Mouse (Mus musculus) gastrocnemius, postnatal 25 days (tissue): Measurements from ENCODE around the gene Olfr1499. TPM values are rescaled to one million over a fixed set of nuclear protein-coding genes. Genes with fewer than 3 reads are reported as not detected.
"Not testable (repeated sequence)": the region's sequence is repeated elsewhere in the genome, so short reads cannot be mapped to it uniquely, and the experiment has no call there.

Experiments used
- DNase-seq: peaks from one replicate; pipeline ENCODE4 v3.0.0; 2022
- long read RNA-seq, 2 experiments: library from polyadenylated mRNA; stranded (forward); transcript quantifications; one replicate each; pipeline ENCODE4 v2.0.0; 2021
- total RNA-seq, 2 experiments: library from RNA; stranded (reverse); gene quantifications; 1 replicate in 1 of 2; 2 replicates in 1 of 2; pipeline ENCODE4 v1.2.3; 2021

The Olfr1499 gene
- total RNA-seq, result not detected
- long read RNA-seq, experiment 1, result 0 reads
- long read RNA-seq, experiment 2, result 0 reads

DNA sequence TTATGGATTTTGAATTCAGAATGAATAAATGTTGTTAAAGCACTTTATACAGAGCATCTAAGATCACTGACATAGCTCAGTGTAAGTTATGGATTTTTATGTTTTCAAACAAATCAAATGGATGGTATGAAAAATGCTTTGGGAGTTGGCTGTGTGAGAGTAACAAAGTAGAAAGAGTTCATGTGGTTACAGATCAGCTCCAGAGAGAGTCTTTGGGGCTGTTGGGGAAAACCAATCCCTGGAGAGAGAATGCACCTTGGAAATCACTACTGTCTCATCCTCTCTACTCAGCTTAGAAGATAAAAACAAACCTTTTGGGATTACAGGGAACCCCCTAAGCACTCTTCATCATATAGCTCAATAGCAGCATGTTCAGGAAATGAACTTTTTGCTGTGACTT, at the start of gene Olfr1499:
Gene Olfr1499 (minus strand): TSS at position 101 of the 400 bp plus-strand sequence.
- DNase-seq, result no peak

DNA sequence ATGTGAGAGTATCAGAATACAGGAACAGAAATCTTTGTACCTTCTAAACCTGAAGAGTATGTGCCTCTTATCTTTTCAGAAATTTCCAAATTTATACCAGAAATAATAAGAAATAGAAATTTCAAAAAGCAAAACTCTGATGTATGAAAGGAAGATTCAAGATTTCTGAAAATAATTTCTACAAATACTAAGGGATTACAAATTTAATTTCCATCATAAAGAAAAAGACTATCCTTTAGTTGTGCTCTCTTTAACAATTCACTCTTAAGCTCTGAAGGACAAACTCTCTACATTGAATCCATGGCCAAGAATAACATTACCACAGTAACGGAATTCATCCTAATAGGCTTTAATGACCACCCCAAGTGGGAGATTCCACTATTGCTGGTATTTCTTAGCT, 42.2 kb upstream of the Olfr1499 start, which contains the start of gene Olfr1502:
Gene Olfr1502 (plus strand): TSS at position 301 of the 400 bp plus-strand sequence.
- DNase-seq, result no peak

DNA sequence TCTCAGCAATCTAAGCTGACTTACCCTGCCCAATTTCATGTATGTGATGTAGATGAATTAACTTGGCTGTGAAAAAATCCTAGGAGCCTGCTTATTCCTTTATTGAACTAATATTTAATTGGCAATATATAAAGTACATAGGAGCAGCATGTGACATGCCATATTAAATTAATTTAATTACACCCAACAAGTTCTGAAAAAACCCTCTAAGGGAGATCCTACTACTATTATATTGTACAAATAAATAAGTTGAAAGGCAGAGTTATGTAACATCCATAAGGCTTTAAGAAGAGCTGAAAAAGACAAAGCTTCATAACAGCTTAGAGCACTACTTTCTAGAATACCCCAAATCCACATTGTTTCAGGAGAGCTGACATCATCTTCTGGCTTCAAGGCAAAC, 31.3 kb upstream of the Olfr1499 start, which contains the start of gene Olfr1501:
Gene Olfr1501 (minus strand): TSS at position 101 of the 400 bp plus-strand sequence.
- not testable (repeated sequence) for DNase-seq

DNA sequence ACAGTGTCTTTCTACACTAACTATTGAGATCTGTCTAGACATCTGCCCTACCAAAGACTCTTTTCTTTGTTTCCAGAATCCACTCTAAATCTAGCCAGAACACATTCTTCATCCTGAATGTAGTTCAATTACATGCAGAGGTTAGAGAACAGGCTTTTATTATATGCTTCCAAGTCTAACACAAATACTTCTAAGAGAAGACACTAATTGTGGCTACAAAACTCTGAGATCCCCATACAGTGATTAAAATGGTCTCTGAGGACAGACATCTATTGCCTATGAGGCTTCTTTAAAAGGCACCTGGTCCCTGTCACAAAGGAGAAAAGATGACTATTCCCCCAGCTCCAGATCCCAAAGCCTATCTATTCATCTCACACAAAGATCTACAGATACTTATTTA, 11.1 kb upstream of the Olfr1499 start, which contains the start of gene Olfr1500:
Gene Olfr1500 (minus strand): TSS at position 101 of the 400 bp plus-strand sequence.
- no peak for DNase-seq

DNA sequence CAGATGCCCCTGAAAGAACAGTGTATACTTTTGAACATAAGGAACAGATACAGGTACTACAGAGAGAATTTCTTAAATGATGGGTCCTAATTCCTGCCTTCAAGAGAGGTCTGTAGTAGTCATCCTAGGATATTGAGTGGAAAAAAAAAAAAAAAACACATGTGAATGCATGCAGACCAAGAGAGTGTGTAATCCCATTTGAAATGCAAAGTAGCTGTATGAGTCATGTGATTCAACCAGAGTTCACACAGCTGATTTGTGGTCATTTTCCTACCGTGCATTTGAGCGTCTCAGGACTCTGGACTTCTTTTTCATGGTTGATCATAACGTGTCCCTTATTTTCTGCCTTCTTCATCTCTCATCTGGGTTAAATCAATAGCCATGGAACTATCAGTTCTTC, 9.2 kb upstream of the Olfr1499 start:
- no peak for DNase-seq

DNA sequence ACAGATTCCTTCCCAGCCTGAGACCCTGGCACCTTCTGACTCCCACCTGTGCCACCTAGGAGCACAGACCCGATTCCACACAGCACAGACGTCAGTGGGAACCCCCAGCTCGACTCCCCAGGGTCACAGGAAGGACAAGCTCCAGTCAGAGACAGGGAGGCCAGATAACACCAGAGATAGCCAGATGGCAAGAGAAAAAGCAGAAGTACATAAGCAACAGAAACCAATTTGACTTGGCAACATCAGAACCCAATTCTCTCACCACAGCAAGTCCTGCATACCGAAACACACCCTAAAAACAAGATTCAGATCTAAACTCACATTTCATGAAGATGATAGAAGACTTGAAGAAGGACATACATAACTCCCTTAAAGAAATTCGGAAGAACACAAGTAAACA, 1.6 kb upstream of the Olfr1499 start:
- DNase-seq, result no peak

DNA sequence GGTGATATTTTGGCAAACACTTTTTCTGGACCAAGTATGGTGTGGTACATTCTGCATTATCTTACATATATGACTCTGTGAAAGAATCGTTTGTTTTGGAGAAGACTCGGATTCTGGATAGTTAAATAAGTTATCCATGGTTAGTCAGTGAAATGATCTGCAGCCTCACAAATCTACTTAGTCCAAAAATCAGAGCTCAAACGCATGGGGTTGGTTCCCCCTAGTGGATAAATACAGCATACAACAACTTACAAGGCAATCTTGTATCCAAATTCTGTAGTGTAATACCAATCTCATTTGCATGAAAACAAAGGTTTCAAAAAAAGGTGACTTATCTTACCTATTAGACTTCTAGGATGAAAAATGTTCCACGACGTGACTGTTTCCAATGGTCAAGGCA, 420 bp downstream of the Olfr1499 start:
- no peak for DNase-seq

DNA sequence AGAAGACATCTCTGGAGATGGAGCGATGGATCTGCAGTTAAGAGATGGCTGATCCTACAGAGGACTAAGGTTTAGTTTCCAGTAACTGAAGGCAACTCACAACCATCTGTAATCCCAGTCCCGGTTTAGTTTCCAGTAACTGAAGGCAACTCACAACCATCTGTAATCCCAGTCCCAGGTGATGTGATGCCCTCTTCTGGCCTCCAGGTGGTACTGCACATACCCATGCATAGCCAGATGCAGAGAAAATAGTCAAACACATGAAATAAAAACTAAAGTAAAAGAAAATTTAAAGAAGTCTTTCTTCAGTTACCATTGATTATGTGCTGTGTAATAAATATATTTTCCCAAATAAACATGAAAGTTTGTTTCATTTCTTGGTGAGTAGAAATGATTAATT, 6.4 kb downstream of the Olfr1499 start:
- DNase-seq, result no peak

DNA sequence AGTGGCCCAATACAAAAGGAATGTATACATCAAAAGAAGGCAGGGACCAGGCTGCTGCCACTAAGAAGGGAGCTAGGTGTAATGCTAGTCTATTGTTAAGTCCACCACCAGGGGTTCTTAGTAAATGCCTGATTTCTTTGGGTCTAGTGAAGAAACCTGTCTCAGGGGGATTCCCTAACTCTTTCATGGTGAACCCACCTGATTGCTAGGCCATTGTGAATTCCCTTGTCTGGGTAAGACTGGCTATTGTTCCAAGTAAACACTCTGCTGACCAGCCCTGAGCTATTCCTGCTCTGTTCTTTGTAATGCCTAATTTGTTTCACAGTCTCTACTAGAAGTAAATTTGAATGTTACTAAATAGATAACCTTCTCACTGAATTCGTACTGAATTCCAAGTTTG, 13.8 kb downstream of the Olfr1499 start:
- not testable (repeated sequence) for DNase-seq

DNA sequence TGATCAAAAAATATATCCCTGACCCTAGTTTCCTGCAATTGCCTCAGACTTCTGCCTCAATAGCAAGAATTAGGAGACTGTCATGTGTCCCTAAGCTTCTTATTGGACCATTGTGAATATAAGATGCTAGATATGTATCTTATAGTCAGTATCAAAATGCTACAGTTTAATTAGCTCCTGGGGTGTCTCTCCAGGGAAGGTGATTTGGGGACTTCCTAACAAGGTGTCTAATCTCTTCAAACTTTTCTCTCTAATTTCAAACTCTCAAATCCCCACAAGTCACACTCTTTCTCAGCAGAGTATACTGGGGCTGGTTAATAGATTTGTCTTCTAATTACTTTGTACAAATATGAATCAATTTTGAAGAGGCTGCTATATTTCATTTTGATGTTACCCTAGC, 21.1 kb downstream of the Olfr1499 start, which contains the start of gene Olfr1497:
Gene Olfr1497 (minus strand): TSS at position 101 of the 400 bp plus-strand sequence.
- DNase-seq, result no peak

DNA sequence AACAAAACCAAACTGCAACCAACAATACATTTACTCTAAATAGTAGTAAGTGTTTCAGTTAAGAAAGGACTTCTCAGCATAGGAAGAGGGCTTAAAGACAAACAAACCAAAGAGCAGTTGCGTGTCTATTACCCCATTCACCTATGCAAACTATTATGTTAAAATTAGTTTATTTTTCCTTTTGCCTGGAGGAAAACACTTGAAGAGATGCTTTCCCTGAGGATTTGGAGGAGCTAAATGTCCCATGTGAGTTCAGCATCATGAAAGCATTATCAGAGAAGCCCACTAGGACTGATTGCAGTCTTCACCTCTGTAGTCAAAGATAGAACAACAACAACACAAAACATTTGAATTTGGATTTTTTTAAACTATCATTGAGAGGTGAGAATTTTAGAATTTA, 41.7 kb downstream of the Olfr1499 start, which contains the start of gene Olfr1496:
Gene Olfr1496 (plus strand): TSS at position 301 of the 400 bp plus-strand sequence.
- no peak for DNase-seq

DNA sequence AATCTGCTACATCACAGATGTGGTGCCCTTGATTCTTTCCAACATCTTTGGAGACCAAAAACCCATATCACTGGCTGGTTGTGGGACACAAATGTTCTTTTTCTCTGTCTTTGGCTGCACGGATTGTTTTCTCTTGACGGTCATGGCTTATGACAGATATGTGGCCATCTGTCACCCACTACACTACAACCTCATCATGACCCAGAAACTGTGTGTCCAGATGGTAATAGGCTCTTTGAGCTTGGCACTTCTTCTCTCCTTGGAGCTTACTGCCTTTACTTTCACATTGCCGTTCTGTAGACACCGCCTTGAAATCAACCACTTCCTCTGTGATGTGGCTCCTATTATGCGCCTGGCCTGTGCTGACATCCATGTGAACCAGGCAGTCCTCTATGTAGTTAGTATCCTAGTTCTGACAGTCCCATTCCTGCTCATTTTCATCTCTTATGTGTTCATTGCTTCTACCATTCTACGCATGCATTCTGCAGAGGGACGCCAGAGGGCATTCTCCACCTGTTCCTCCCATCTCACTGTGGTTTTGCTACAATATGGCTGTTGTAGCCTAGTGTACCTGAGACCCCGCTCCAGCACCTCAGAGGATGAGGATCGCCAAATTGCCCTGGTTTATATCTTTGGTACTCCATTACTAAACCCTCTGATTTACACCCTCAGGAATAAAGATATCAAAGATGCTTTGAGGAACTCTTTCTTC, 50.5 kb downstream of the Olfr1499 start:
- DNase-seq, result no peak

DNA sequence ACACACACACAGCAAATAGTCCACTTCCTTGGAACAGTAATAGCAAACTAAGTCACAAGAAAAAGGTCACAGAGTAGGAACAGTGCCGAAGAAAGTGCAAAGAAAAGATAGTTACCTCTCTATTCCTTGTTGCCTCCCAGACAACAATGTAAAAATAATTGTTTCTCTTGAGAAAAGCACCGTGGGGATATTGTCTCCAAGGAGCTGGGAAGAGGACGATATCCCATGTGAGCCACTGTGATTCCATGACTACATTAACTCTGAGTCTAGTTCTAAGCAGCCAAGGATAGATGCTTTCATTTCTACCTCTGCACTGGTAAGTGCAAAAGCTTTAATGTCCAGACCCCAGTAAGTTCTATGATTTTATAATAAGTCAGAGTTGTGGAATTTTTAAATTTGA, 54.9 kb downstream of the Olfr1499 start, which contains the start of gene Olfr1495:
Gene Olfr1495 (plus strand): TSS at position 301 of the 400 bp plus-strand sequence.
- no peak for DNase-seq

Other genes with a start within 250 kb of the Olfr1499 start
- gene Olfr1484, start 235.9 kb downstream of the Olfr1499 start, total RNA-seq, result not detected
- gene Olfr1487, start 202.1 kb downstream of the Olfr1499 start, total RNA-seq, result not detected
- gene Olfr1489, start 187.8 kb downstream of the Olfr1499 start, total RNA-seq, result not detected
- gene Olfr1490, start 168.4 kb downstream of the Olfr1499 start, total RNA-seq, result not detected
- not detected for gene Olfr1491, start 122.2 kb downstream of the Olfr1499 start, total RNA-seq
- gene Olfr1493-ps1, start 96.2 kb downstream of the Olfr1499 start, total RNA-seq, result not detected
- gene Olfr1494, start 79.7 kb downstream of the Olfr1499 start, total RNA-seq, result not detected
- not detected for gene Olfr1495, start 54.8 kb downstream of the Olfr1499 start, total RNA-seq
- gene Olfr1496, start 41.6 kb downstream of the Olfr1499 start, total RNA-seq, result not detected
- gene Olfr1497, start 21.2 kb downstream of the Olfr1499 start, total RNA-seq, result not detected
- gene Olfr1500, start 11.0 kb upstream of the Olfr1499 start, total RNA-seq, result not detected
- not detected for gene Olfr1501, start 31.2 kb upstream of the Olfr1499 start, total RNA-seq
- gene Olfr1502, start 42.3 kb upstream of the Olfr1499 start, total RNA-seq, result not detected
- not detected for gene Olfr1504, start 78.5 kb upstream of the Olfr1499 start, total RNA-seq
- not detected for gene Olfr1505, start 94.1 kb upstream of the Olfr1499 start, total RNA-seq